Mouse (Mus musculus) sigmoid colon, adult 10 weeks (tissue): ENCODE measurements around the gene Polr2i. TPM values are rescaled to one million over a fixed set of nuclear protein-coding genes. Genes with fewer than 3 reads are reported as not detected.

ENCODE experiments used
- polyA plus RNA-seq: library from polyadenylated mRNA; stranded (reverse); fragments of 350-450 nt; fragmentation: Illumina TruSeq; extraction: RNeasy Lipid Tissue Mini Kit (QIAGEN cat#74804); gene quantifications from one replicate; pipeline ENCODE4 v1.2.3, GENCODE M21; 2014; ENCODE audit warnings: low read depth, low replicate concordance

Polr2i gene
- polyA plus RNA-seq, result 1.5 TPM

GRCm38 (mm10) chr7:30231669-30232454 is at the start of gene Polr2i, which contains the start of gene Tbcb:
Gene Polr2i, plus strand, starts transcription at chr7:30231948.
Gene Tbcb, minus strand, starts transcription at chr7:30232272.

GRCm38 (mm10) chr7:30183879-30184289 is 47.9 kb upstream of the Polr2i start, which contains the start of gene Cox7a1:
Gene Cox7a1, plus strand, starts transcription at chr7:30184144.

GRCm38 (mm10) chr7:30198481-30198971 is 33.2 kb upstream of the Polr2i start, which contains the start of gene Capns1:
Gene Capns1, minus strand, starts transcription at chr7:30198811.

GRCm38 (mm10) chr7:30235625-30236024 is 3.9 kb downstream of the Polr2i start, which contains the start of gene Ovol3:
Gene Ovol3, minus strand, starts transcription at chr7:30235725.

GRCm38 (mm10) chr7:30279951-30280669 is 48.4 kb downstream of the Polr2i start, which contains the start of the genes Thap8 and Wdr62:
Gene Thap8, plus strand, starts transcription at chr7:30280094.
Gene Wdr62, minus strand, starts transcription at chr7:30280419.

Other genes with a start within 250 kb of the Polr2i start
- 6.9 TPM for gene Zfp568, start 248.0 kb upstream of the Polr2i start, polyA plus RNA-seq
- 5.6 TPM for gene Zfp14, start 180.6 kb upstream of the Polr2i start, polyA plus RNA-seq
- 3.4 TPM for gene Zfp82, start 159.0 kb upstream of the Polr2i start, polyA plus RNA-seq
- gene Gm26920, start 141.5 kb upstream of the Polr2i start, polyA plus RNA-seq, result not detected
- gene Zfp566, start 141.4 kb upstream of the Polr2i start, polyA plus RNA-seq, result 3.4 TPM
- gene Zfp260, start 137.2 kb upstream of the Polr2i start, polyA plus RNA-seq, result 139 TPM
- 2.6 TPM for gene Zfp382, start 110.0 kb upstream of the Polr2i start, polyA plus RNA-seq
- gene Zfp146, start 62.2 kb upstream of the Polr2i start, polyA plus RNA-seq, result 41.6 TPM
- gene Cox7a1, start 47.8 kb upstream of the Polr2i start, polyA plus RNA-seq, result 2.4 TPM
- 84.3 TPM for gene Capns1, start 33.1 kb upstream of the Polr2i start, polyA plus RNA-seq
- gene Tbcb, start 324 bp downstream of the Polr2i start, polyA plus RNA-seq, result 5.3 TPM
- not detected for gene Ovol3, start 3.8 kb downstream of the Polr2i start, polyA plus RNA-seq
- not detected for gene Thap8, start 48.1 kb downstream of the Polr2i start, polyA plus RNA-seq
- 0.69 TPM for gene Wdr62, start 48.5 kb downstream of the Polr2i start, polyA plus RNA-seq
- gene Clip3, start 59.8 kb downstream of the Polr2i start, polyA plus RNA-seq, result 7.0 TPM
- gene Alkbh6, start 76.8 kb downstream of the Polr2i start, polyA plus RNA-seq, result 5.6 TPM
- 1.7 TPM for gene Syne4, start 82.9 kb downstream of the Polr2i start, polyA plus RNA-seq
- 1.8 TPM for gene E130208F15Rik, start 89.8 kb downstream of the Polr2i start, polyA plus RNA-seq
- gene Sdhaf1, start 91.9 kb downstream of the Polr2i start, polyA plus RNA-seq, result 2.2 TPM
- 0.57 TPM for gene Lrfn3, start 130.8 kb downstream of the Polr2i start, polyA plus RNA-seq
- gene Tyrobp, start 181.8 kb downstream of the Polr2i start, polyA plus RNA-seq, result 2.4 TPM
- gene Hcst, start 187.9 kb downstream of the Polr2i start, polyA plus RNA-seq, result not detected
- gene Nfkbid, start 189.8 kb downstream of the Polr2i start, polyA plus RNA-seq, result 1.4 TPM
- gene Aplp1, start 213.6 kb downstream of the Polr2i start, polyA plus RNA-seq, result 3.2 TPM
- not detected for gene Kirrel2, start 225.7 kb downstream of the Polr2i start, polyA plus RNA-seq
- gene Nphs1, start 226.4 kb downstream of the Polr2i start, polyA plus RNA-seq, result not detected